Mouse (Mus musculus) thymus, adult 2 months (tissue): ENCODE measurements around the gene Sh2d7.

Experiments
- CTCF ChIP-seq: fragments of 200-500 bp; IDR thresholded peaks from 2 replicates; pipeline ENCODE4 v1.5.1; 2012; ENCODE audit warnings: mild to moderate bottlenecking, control low read depth, low read length, moderate library complexity, borderline replicate concordance; ENCODE audit not compliant: control insufficient read depth, poor library complexity, insufficient read depth; ENCODE audit errors: extremely low read depth
- POLR2A ChIP-seq: fragments of 200-500 bp; IDR thresholded peaks from 2 replicates; pipeline ENCODE4 v1.6.1; 2012; ENCODE audit warnings: mild to moderate bottlenecking, low read length, control low read depth, moderate library complexity; ENCODE audit not compliant: control insufficient read depth, poor library complexity, insufficient read depth; ENCODE audit errors: extremely low read depth

DNA sequence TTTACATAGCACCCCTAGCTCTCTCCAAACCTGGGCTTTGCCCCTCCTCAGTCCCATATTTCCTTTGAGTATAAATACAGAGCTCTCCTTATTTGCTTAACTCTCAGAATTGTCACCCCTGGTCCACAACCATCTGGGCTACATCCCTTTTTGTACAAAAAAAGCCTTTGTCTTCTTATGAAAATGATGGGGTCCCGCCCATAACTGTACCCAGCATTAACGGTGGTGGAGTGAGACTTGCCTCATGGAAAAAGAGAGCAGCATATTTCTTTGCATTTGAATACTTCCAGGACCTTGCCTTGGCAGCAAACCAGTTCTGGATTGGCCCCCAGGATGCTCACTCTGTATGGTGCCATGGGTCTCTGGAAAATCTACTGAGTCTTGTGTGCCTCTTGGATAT is 8.8 kb upstream of the Sh2d7 start:
- TF ChIP-seq CTCF (no peak), POLR2A (no peak)
